Mouse (Mus musculus) lung, adult 18-20 months (tissue): ENCODE data around the gene Syn3.

Experiments used
- DNase-seq, 2 experiments: peaks; one replicate each; pipeline ENCODE4 v3.0.0; 2022; ENCODE audit warnings: mixed read lengths in 2 of 2

Syn3 gene

DNA sequence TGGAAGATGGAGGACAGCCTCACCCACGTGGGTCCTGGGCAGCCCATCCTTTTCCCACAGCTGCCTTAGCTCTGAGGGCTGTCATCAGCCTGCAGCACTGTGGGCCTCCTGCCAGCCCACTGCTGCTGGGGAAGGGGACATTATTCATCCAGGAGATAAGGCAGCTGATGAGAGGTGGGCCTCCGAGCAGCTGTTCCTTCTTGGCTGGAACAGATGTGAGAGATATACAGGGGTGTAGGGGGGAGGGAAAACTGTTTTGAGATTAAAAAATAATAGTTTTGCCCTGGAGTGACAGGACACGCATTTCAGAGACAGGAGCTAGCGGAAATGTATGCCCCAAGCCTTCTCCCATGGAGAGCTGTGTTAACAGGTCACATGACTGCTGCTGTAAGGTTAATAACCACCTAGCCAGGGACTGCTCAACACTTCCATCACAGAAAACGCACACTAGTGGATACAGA lies 133.0 kb downstream of the Syn3 start:
- no peak for DNase-seq

DNA sequence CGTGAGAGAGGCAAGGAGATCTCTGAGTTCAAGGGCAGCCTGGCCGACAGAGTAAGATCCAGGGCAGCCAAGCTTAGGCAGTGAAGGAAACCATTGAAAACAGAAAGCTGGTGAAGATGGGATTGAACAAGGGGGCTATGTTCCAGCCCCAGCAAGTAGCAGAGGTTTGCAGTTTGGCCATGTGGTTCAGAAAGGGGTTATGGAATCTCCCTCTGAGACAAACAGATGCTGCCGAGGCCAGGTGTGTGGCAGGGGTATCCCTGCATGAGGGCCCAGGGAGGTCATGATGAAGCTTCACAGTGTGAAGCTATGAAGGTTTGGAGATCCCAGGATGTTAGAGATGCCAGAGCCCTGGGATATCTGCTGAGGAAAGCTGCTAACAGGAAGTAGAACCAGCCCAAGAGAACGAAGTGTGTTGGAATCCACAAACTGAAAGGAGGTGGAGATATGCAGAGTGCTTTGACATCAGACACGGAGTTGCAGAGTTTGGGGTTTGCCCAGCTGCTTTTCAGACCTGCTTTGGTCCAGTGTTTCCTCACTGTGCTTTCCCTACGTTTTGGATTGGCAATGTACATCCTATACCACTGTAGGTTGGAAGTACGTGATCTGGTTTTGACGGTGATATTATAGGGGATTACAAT lies 134.9 kb downstream of the Syn3 start:
- no peak for DNase-seq

DNA sequence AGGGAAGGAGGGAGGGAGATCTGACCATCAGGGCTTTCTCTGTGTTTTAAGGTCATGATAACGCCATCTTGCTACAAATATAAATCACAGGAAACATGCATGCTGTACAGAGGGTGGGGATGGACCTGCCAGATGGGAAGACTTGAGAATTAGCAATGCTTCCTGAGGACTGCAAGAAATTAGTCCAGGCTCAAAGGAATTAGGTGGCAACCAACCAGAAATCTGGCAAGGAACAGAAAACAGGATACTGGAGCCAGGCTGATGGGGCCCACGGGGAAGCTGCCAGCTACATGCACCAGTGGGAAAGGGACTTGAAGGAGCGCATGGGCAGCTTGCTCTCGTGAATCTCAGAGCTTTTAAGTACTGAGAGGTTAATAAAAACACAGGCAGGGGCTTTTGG lies 139.0 kb downstream of the Syn3 start:
- no peak for DNase-seq

GRCm38 (mm10) chr10:86359208-86359607 lies 139.5 kb downstream of the Syn3 start:
- DNase-seq, result peak in 1 of 2 experiments; percentile 52

DNA sequence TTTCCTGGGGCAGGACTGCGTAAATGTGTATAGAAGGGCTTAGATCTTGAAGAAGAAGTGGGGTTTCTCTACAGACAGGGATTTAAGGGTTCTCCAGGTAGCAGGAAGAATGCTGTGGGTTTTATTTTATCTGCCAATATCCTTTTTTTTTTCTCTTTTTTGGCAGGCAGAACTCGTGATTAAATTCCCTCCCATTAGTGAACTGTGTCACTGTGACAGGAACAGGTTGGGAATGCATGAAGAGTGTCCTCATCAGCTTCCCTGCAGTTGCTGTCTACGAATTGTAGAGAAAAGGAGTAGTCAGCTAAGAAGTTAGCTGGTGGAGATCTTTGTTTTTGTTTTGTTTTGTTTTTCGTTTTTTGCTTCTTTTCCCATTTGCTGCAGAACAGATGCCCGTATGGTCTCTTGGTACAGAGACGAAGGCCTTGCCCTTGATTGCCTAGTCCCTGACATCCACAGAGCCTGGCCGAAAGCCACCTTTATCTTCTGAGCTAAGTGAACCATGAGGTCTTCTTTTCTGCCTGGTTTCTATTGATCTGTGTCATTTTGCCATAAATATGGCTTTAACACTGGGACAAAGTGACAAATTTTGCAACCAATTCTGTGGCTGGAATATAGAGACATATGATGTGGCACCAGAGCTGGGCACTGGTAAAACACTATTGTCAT lies 140.3 kb downstream of the Syn3 start:
- DNase-seq, result no peak

GRCm38 (mm10) chr10:86356819-86357563 lies 141.7 kb downstream of the Syn3 start:
- DNase-seq, result peak in 1 of 2 experiments; percentile 37

DNA sequence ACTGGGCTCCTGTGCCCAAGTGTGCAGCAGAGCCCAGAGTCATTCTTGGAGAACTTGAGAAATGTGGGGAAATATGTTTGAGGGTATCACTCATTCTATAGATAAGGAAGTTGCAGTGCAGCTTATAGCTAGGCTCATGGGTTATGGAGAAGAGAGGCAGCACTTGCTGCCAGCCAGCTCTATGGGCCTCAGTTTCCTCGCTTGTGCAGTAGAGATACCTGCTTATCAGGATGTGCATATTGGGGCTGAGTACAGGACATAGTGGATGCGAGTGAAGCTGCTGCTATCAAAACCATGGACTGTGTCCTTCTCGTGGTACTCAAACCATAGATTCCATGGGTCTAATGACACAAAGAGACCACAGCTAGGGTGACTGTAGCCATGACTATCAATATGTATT lies 146.2 kb downstream of the Syn3 start:
- DNase-seq, result no peak

DNA sequence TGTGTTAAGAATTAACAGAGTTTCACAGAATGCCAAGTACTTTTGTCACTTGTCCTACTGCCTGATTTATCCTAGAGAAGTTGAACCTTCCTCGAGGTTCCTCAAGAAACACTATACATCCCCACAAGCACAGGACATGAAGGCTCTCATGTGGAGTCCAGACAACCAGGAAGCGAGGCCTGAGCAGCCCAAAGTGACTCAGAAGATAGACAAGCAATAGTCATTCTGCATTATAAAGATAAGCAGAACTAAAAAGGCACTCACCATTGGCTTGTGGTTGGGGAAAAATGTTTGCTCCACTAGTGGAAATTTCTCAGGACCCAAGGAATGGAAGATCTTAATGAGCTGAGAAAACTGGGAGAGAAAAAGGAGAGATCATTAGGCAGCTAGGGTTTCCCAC lies 147.4 kb downstream of the Syn3 start:
- no peak for DNase-seq

- peak in 1 of 2 experiments; percentile 68 for DNase-seq
These were observed 152.4 kb downstream of the Syn3 start for GRCm38 (mm10) chr10:86346235-86346840.

DNA sequence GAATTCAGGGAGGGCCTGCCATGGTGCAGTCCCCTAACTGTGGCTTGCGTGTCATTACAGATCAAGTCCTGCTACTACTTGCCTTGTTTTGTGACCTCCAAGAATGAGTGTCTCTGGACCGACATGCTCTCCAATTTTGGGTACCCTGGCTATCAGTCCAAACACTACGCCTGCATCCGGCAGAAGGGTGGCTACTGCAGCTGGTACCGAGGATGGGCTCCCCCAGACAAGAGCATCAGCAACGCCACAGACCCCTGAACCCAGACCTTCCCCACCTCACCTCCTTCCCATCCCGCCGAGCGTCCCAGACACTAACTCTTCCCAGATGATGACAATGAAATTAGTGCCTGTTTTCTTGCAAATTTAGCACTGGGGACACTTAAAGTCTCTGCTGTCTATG lies 153.1 kb downstream of the Syn3 start:
- DNase-seq, result no peak

DNA sequence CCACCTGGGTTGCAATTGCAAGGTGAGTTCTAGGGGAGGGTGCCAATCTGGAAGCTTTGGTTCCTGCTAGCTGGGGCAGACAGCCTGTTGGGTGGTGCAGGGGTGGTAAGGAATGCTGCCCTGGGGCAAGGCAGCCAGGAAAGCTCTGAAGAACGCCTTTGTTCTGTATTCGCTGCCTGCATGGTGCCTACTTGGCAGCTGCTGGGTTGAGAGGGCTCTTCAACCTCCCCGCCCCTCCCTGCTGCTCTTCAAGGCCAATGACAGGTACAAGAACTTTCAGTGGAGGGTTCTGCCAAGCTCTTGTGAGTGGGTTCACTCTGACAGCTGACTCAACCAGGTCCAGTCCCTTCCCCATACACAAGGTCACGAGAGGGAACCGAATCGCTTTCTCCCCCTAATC lies 154.0 kb downstream of the Syn3 start:
- peak; percentile 79 to 85 for DNase-seq

GRCm38 (mm10) chr10:86343931-86344330 lies 154.8 kb downstream of the Syn3 start:
- no peak for DNase-seq

- no peak for DNase-seq
These were observed 155.3 kb downstream of the Syn3 start for GRCm38 (mm10) chr10:86343362-86343761.

GRCm38 (mm10) chr10:86342713-86343112 lies 156.0 kb downstream of the Syn3 start:
- DNase-seq, result no peak

- no peak for DNase-seq
These were observed 156.5 kb downstream of the Syn3 start for GRCm38 (mm10) chr10:86342151-86342550.

DNA sequence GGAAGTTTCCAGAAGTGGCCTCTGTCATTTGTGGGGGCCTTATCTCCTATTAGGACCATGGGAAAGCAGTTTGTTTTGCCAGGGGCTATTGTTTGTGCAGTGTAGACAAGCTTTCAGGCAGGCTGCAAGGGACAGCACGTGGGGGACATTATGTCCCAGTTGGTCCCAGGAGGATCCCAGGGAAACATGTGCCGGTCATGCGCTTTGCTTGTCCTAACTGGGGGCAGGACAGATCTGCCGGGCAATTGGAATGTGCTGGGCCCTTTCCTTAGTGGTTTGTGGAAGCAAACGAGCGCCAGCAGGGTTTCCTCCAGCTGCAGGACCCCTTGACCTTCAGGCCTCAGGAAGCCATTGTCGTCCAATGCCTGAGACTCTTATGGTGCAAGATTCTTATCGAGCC lies 157.1 kb downstream of the Syn3 start:
- peak; percentile 74 to 84 for DNase-seq

- no peak for DNase-seq
These were observed 157.6 kb downstream of the Syn3 start for GRCm38 (mm10) chr10:86340991-86341527.

GRCm38 (mm10) chr10:86340421-86340820 lies 158.3 kb downstream of the Syn3 start:
- DNase-seq, result no peak

DNA sequence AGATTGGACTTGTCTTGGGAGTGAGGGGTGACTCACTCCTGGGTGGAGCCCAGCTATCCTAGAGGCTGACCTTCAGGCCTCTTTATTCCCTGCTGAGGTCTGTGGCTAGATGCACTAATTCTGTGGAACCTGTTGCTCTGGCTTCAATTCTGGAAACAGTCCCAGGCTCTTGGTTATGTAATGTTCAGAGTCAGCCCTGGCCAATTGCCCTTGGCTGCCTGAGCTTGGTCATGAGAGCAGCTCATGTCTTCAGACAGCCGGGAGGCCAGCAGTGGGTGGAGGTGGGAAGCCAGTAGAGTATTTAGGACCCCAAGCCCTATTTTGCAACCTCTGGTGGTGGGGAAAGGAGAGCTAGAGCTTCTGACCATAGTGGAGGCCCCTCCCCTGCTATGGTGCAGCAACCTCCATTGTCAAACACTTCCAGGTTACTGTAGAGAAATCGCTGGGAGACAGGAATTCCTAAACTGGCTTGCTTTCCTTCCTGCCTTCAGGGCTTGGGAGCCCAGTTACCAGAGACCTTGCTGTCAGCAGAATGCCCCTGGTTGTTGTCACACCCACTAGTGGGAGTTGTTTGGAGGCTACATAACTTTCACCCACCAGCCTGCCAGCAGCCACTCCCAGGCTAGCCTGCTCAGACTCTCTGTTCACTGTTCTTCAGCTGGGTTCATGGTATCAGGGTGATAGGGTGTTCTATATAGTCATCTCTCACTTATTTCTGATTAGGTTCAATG lies 158.9 kb downstream of the Syn3 start:
- peak; percentile 93 to 95 for DNase-seq

- DNase-seq, result no peak
These were observed 159.6 kb downstream of the Syn3 start for GRCm38 (mm10) chr10:86339121-86339520.

DNA sequence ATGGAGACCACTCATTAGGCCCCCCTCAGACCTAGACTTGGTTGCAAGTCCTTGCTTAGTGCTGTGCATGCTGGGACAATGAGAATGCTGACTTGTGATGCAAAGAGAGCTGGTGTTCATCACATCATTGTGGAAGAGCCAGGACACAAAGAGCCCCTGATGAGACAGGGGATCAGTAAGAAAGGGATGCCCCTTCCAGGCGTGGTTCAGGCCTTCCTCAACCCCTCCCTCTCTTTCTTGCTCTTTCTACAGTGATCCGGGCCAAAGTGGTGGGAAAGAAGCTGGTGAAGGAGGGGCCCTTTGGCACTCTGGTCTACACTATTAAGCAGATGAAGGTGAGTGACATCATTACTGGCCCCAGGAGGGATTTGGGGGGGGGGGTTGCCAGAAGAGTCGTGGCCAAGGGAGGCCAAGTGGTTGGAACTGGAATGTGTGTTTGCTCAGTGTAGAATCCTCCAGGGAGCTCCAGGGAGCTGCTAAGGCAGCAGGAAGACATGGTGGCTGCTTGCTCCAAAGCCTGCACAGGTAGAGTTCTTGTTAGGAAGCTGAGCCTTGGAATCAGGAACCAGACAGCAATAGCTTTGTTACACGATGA lies 160.5 kb downstream of the Syn3 start:
- DNase-seq, result no peak

DNA sequence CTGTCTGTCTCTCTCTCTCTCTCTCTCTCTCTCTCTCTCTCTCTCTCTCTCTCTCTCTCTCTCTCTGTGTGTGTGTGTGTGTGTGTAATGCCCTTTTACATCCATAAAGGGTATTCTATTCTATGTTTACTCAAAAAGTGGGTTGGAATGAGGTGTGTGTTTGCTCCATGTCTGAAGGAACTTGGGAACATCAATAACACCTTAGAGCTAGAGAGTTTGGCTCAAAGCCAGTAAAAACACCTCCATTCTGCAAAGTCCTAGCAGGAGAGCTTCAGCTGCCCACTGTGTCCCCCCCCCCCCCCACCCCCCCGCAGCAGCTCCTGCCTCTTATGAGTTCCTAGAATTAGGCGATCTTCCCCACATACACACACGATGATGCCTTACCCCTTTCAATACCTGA lies 161.5 kb downstream of the Syn3 start:
- DNase-seq, result no peak
